Mouse (Mus musculus) stomach, embryonic 15.5 days (tissue): ENCODE measurements around the gene Nupl1. TPM values are rescaled to one million over a fixed set of nuclear protein-coding genes. Genes with fewer than 3 reads are reported as not detected.

Experiments
- ATAC-seq: fragments of 200-750 bp; cut with Nextera tagmentation; 2 replicates; pipeline ENCODE4 v1.8.0; 2017; ENCODE audit warnings: low read depth, moderate number of reproducible peaks, moderate TSS enrichment; ENCODE audit not compliant: insufficient read depth, low FRiP score
- H3K27ac ChIP-seq: fragments of 300-500 bp; sonication (generic); 2 replicates; pipeline ENCODE4 v1.5.1; 2015; ENCODE audit warnings: mild to moderate bottlenecking, inconsistent platforms
- H3K27me3 ChIP-seq: fragments of 300-500 bp; sonication (generic); replicated peaks from 2 replicates; pipeline ENCODE4 v1.6.1; 2015; ENCODE audit warnings: inconsistent platforms
- H3K36me3 ChIP-seq: fragments of 300-500 bp; sonication (generic); 2 replicates; pipeline ENCODE4 v1.6.1; 2015; ENCODE audit warnings: inconsistent platforms
- H3K4me1 ChIP-seq: fragments of 300-500 bp; sonication (generic); 2 replicates; pipeline ENCODE4 v1.6.1; 2015; ENCODE audit warnings: inconsistent platforms
- H3K4me2 ChIP-seq: fragments of 300-500 bp; sonication (generic); 2 replicates; pipeline ENCODE4 v1.6.1; 2015; ENCODE audit warnings: mild to moderate bottlenecking, inconsistent platforms
- H3K4me3 ChIP-seq: fragments of 300-500 bp; sonication (generic); replicated peaks from 2 replicates; pipeline ENCODE4 v1.5.1; 2015; ENCODE audit warnings: inconsistent platforms
- H3K9ac ChIP-seq: fragments of 300-500 bp; sonication (generic); 2 replicates; pipeline ENCODE4 v1.6.1; 2015; ENCODE audit warnings: inconsistent platforms
- H3K9me3 ChIP-seq: fragments of 300-500 bp; sonication (generic); 2 replicates; pipeline ENCODE4 v1.6.1; 2016; ENCODE audit warnings: inconsistent platforms
- WGBS: fragments of 180-500 bp; shearing (Covaris S2); methylation state at CpG from one replicate; pipeline ENCODE4 v1.1.7; 2015; 5-methylcytosine and 5-hydroxymethylcytosine counted together
- polyA plus RNA-seq: library from polyadenylated mRNA; unstranded; fragments of >200 nt; fragmentation: Nextera tagmentation; extraction: Ambion mirVana; gene quantifications from 2 replicates; pipeline ENCODE4 v1.2.1, GENCODE M21; 2015

Gene Nupl1
- 0.06 and 0.17 TPM in 2 replicates for polyA plus RNA-seq

DNA sequence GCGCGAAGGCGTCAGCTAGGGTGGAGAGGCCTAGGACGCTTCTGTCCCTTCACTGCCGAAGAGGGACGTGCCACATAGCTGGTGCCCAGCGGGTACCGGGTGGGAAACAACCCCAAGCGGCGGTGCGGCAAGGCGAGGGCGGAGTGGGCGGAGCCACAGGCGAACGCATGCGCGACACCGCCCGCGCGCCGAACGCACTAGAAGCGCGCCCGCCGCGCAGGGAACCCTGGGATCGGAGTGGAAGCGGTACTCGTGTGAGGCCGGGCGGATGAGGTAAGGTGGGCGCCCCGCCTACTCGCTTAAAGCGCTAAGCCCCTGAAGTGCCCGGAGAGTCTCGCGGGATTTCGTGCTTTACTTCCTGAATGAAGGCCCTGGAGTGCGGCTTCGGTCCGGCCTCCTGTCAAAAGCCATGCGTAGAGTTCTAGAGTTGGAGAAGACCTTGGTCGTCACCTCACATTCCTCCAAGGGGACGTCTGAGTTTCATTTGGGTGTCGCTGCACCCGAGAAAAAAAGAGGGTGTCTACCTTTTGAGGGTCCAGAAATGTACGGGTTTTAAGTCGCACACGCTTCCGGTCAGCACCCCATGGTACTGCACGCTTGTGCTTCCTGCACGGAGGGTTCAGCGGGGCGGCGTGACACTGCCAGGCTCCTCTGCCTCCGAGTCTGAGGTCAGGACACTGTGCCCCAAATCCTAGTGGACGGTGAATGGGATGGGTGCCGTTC lies at the start of gene Nupl1, which contains the start of gene Gm49336:
Nupl1 (minus strand) TSS at position 151 of the 723 bp plus-strand sequence.
Gm49336 (minus strand) TSS at position 227 of the 723 bp plus-strand sequence.
- Histone ChIP-seq H3K4me1 (peaks cover 11% of the 10 kb centered on the region), H3K9me3 (no peaks in the 10 kb centered on the region), H3K27me3 (no peaks in the 10 kb centered on the region), H3K36me3 (no peaks in the 10 kb centered on the region), H3K9ac (peak within 1 kb of the TSS; percentile 97), H3K27ac (peak within 1 kb of the TSS; percentile 92), H3K4me3 (peak within 1 kb of the TSS; percentile 90), H3K4me2 (peak within 1 kb of the TSS; percentile 79)
- under 1% methylated on average over 62 of the region's 62 CpGs for WGBS
- peak; percentile 100 for ATAC-seq

DNA sequence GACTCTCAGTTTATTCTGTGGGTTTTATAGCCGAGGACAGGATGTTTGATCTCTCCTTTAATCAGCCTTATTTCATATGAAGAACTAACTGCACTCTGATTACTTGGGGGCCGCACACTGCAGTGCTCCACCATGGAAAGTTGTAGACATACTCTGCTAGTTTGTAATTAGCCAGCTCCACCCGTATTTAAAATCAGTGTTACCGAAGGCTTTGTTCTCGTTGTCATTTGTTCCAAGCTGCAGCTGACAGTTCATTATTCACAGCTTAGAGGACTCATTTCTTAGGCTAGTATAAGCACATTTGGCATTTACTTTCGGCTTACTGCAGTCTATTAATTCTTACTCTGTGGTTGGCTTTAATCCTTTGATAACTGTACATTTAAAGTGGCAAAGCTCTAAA lies 49.8 kb upstream of the Nupl1 start:
- Histone ChIP-seq H3K4me3 (no peak overlapping the region), H3K27me3 (no peaks in the 10 kb centered on the region), H3K4me2 (no peak overlapping the region), H3K9me3 (no peaks in the 10 kb centered on the region), H3K27ac (no peak overlapping the region), H3K9ac (no peak overlapping the region), H3K36me3 (peaks cover 14% of the 10 kb centered on the region; the same call in 1 of the 2 replicates), H3K4me1 (no peaks in the 10 kb centered on the region)
- ATAC-seq, result no peak
- WGBS, result 59% methylated on average over 6 of the region's 6 CpGs

DNA sequence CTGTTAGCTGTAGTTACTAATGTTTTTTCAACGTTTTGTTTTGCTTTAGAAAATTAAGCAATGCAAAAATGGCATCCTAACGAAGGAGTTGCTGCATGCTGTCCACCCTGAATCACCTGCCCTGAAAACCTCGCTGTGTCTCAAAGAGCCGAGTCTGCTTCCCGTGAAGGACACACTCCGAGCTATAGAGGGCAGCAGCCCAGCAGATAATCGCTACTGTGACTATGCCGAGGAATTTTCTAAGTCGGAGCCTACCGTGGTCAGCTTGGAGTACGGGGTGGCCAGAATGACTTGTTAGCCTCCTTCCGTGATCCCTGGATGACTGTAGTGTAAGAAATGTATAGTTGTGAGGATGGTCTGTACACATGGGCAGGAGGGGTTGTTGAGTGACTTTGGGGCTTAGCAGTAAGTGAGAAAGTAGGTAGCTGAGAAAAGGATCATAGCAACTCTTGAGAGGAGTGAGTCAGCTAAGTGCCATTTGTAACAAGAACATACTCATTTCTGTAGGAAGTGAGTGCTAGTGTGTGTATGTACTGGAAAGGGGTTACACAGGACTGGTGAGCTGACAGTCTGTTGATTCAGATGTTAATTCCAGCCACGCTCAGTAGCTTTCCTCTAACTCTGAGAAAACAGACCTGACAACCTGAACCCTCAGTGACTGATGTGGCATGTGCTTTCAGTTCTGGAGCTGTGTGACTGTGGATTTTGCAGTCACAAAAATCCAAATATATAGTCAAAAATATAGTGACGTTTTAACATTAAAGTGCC lies 49.2 kb upstream of the Nupl1 start:
- H3K36me3 ChIP-seq, result peaks cover 14% of the 10 kb centered on the region; the same call in 1 of the 2 replicates
- H3K9me3 ChIP-seq, result no peaks in the 10 kb centered on the region
- WGBS, result 71% methylated on average over 14 of the region's 14 CpGs
- no peak overlapping the region for H3K4me3 ChIP-seq
- no peak overlapping the region for H3K4me2 ChIP-seq
- H3K9ac ChIP-seq, result no peak overlapping the region
- no peak for ATAC-seq
- no peaks in the 10 kb centered on the region for H3K4me1 ChIP-seq
- no peaks in the 10 kb centered on the region for H3K27me3 ChIP-seq
- no peak overlapping the region for H3K27ac ChIP-seq

DNA sequence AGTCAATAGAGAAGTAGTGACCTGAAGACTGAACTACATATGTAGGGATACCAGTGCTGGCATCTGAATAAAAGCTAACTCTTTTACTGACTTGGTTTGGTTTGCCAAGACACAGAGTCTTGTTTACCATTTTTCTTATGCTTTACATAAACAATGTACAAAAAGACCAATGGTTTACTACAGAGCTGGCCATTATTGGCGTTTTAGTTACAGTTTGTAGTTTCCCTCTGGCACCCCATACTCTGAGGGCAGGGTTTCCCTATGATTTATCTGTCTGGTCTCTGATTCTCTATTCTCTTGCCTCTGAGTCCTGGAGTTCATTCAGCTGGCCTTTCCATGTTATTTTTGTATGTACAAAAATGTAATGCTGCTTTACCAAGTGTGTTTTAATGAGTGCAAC lies 44.3 kb upstream of the Nupl1 start:
- Histone ChIP-seq H3K4me3 (no peak overlapping the region), H3K36me3 (peaks cover 20% of the 10 kb centered on the region; the same call in 1 of the 2 replicates), H3K9me3 (no peaks in the 10 kb centered on the region), H3K4me1 (no peaks in the 10 kb centered on the region), H3K4me2 (no peak overlapping the region), H3K27ac (no peak overlapping the region), H3K27me3 (no peaks in the 10 kb centered on the region), H3K9ac (no peak overlapping the region)
- WGBS, result 44% methylated on average over 1 of the region's 1 CpGs
- ATAC-seq, result no peak

DNA sequence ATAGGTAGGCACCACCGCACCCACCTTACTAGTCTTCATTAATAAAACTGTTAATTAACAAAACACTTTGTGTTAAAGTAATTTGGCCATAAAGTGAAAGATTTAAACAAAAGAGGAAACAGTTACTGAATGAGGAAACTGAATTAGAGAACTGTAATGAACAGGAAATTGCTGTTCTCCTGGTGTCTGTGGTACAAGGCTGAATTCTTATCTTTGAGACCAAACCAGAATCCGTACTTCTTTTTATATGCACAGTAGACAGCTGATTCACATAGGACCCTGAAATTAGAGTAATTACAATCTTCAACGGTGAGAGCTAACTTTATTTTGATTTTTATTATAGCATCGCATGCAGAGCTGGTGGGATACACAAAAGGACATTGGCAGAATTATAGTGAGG lies 39.1 kb upstream of the Nupl1 start:
- no peak overlapping the region for H3K4me3 ChIP-seq
- ATAC-seq, result no peak
- H3K36me3 ChIP-seq, result peaks cover 26% of the 10 kb centered on the region; the same call in 1 of the 2 replicates
- WGBS, result 84% methylated on average over 4 of the region's 4 CpGs
- H3K27me3 ChIP-seq, result no peaks in the 10 kb centered on the region
- H3K27ac ChIP-seq, result no peak overlapping the region
- no peaks in the 10 kb centered on the region for H3K4me1 ChIP-seq
- H3K4me2 ChIP-seq, result no peak overlapping the region
- no peak overlapping the region for H3K9ac ChIP-seq
- no peaks in the 10 kb centered on the region for H3K9me3 ChIP-seq

DNA sequence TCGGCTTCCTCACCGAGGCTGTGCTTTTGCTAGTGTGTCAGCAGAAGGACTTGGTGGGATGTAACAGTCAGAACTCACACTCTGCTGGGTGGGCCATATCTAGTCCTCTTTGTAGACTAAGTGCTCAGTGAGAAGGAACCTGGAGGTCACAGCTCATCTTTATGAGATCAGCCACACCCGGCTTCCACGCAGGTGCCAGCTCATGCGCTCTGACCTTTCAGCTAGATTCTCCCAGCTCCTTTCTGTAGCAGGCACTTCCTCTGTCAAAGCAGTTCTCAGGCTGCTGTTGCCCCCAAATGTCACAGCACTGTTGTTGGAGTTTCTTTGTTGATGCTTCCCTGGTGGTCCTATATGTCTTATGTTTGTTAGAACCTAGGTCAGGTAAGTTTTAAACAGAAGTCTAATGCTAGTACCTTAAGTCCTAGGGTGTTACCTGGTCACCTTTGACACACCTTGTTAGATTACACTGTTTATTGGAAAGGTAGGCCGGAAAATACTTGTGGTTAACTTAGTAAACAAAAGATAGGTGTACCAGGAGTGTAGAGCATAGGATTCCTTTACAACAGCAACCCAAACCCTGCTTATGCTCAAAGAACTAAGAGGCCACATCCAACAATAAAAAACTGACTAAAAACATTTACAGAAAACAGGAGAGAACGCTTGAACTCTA lies 35.1 kb upstream of the Nupl1 start:
- no peak overlapping the region for H3K4me2 ChIP-seq
- no peak for ATAC-seq
- no peak overlapping the region for H3K4me3 ChIP-seq
- WGBS, result 76% methylated on average over 7 of the region's 7 CpGs
- no peak overlapping the region for H3K9ac ChIP-seq
- H3K9me3 ChIP-seq, result no peaks in the 10 kb centered on the region
- no peaks in the 10 kb centered on the region for H3K27me3 ChIP-seq
- no peak overlapping the region for H3K27ac ChIP-seq
- no peaks in the 10 kb centered on the region for H3K4me1 ChIP-seq
- peaks cover 23% of the 10 kb centered on the region; the same call in 1 of the 2 replicates for H3K36me3 ChIP-seq

DNA sequence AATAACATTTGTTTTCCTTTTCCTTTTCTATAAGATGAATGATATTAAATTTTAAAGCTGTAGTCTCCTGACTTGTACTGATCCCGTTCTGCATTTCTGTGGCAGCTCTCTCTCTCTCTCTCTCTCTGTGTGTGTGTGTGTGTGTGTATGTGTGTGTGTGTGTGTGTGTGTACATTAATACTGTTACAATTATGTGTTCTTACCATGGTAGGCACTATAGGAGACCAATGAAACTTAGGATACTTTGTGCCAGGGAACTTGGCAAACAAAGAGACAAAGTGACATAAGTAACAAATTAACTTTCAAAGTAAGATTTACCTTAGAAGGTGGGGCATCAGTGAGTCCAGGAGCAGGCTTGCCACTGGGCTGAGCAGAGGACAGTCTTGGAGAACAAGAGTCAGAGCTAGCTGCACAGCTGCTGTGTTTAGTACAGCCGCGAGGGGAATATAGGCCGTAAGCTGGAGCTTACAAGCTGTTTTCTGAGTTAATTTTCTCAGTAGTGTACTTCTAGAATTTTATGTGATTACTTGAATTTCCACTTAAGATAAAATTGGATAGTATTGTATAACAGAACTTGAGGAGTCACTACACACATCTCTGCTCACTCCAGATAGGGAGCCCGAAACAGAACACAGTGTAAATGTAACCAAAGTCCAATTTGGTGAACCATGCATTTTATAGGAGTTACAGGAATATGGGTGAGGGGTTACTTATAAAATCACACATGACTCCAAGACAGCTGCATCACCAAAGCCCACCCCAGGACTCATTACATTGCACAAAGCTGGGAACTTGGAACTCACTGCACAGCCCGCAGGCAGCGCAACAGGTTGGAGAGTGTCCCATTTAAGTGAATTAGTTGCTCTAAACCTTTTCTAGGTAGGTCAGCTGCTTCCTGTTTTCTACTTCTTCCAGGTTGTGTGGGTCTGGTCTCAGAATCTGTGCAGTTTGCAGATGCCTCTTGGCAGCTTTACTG lies 24.4 kb upstream of the Nupl1 start:
- Histone ChIP-seq H3K4me1 (no peaks in the 10 kb centered on the region), H3K4me3 (no peak overlapping the region), H3K9me3 (no peaks in the 10 kb centered on the region), H3K36me3 (no peaks in the 10 kb centered on the region), H3K27ac (peak overlapping the region; percentile 17; the same call in 1 of the 2 replicates), H3K27me3 (no peaks in the 10 kb centered on the region), H3K9ac (no peak overlapping the region), H3K4me2 (no peak overlapping the region)
- WGBS, result 75% methylated on average over 7 of the region's 7 CpGs
- ATAC-seq, result peak; percentile 86

DNA sequence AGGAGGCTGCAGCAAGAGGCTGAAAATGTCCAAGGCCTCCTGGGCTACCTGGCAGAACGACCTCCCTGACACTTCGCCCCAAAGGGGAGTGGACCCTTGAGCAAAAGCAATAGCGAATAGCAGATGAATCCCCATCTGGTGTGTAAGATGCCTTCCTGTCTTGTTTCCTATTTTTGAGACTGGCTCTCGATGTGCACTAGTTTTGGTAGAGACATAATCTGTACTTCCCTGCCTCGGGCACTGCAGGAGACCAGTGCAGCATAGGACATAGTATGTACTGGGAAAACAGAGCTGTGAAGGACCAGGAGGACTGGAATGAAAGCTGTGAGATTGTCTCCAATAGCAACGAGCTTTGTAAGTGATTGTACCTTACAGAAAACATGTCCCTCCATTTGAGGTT lies 22.1 kb upstream of the Nupl1 start:
- Histone ChIP-seq H3K4me1 (no peaks in the 10 kb centered on the region), H3K9me3 (no peaks in the 10 kb centered on the region), H3K27me3 (no peaks in the 10 kb centered on the region), H3K4me3 (no peak overlapping the region), H3K9ac (no peak overlapping the region), H3K27ac (no peak overlapping the region), H3K4me2 (no peak overlapping the region), H3K36me3 (no peaks in the 10 kb centered on the region)
- no peak for ATAC-seq
- WGBS, result 77% methylated on average over 6 of the region's 6 CpGs

DNA sequence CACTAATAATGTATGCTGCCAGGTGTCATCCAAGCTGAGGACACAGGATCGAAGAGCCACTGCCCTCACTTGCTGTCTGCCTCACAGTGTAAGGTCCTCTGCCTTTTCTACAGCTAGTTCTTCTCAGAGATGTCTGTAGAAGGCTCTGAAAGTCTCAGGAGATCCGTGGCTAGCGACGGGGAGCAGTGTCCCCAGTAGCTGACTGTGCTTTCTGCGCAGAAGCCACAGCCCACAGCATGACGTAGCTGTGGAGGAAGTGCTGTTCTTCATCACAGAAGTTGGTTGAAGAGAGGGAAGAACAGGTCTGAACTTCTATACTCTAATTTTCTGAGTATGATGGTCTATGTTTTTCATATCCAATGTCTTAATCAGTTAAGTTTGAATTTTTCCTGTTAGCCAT lies 18.1 kb upstream of the Nupl1 start:
- no peak overlapping the region for H3K4me3 ChIP-seq
- no peak for ATAC-seq
- WGBS, result 86% methylated on average over 6 of the region's 6 CpGs
- H3K9ac ChIP-seq, result no peak overlapping the region
- no peak overlapping the region for H3K4me2 ChIP-seq
- H3K4me1 ChIP-seq, result peaks cover 4% of the 10 kb centered on the region; the same call in 1 of the 2 replicates
- H3K27me3 ChIP-seq, result no peaks in the 10 kb centered on the region
- no peak overlapping the region for H3K27ac ChIP-seq
- H3K9me3 ChIP-seq, result no peaks in the 10 kb centered on the region
- no peaks in the 10 kb centered on the region for H3K36me3 ChIP-seq

DNA sequence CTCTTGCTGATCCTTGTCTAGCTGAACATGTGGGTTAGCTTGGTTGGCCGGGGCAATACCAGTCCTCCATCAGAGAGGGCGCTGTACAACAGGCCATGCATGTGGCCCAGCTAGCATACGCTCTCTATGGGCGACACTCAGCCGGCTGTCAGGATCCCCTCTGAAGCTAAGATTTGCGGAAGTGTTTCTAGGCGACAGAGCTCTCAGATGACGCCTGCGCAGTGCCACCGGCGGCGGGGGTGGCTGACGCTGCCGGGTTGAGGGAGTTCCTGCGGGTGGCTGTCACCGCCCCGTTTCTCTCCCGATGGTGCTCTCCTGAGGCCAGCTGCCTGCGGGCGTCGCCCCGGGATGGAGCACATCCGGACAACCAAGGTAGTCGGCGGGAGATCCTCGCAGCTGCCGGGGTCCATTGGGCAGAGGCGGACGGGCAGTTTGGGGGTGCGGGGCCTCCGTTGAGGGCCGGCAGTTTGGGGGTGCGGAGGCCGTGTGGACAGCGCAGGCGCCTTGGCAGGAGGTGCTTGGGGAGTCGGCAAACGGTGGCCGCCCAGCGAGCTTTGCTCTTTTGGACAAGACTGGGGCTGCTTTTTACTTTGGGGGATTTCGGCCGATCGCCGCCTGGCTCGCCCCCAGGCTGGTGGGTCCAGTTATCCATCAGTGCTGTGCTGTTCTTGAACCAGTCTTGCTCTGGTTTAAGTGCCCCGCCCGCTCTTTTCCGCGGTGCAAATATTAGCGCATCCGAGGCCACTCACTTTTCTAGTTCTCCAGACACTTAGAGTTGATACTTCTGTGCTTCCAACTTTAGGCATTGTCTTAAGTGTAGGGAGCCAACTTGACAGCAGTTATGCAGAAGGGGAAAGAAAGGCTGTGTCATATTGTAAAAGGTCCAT lies 14.0 kb upstream of the Nupl1 start, which contains the start of gene Mtmr6:
Mtmr6 (plus strand) TSS at position 239 of the 887 bp plus-strand sequence.
- peaks cover 4% of the 10 kb centered on the region; the same call in 1 of the 2 replicates for H3K4me1 ChIP-seq
- H3K4me2 ChIP-seq, result peak within 1 kb of the TSS; percentile 64
- peak within 1 kb of the TSS; percentile 83 for H3K27ac ChIP-seq
- H3K9me3 ChIP-seq, result no peaks in the 10 kb centered on the region
- H3K36me3 ChIP-seq, result no peaks in the 10 kb centered on the region
- H3K4me3 ChIP-seq, result peak within 1 kb of the TSS; percentile 83
- WGBS, result under 1% methylated on average over 51 of the region's 51 CpGs
- no peaks in the 10 kb centered on the region for H3K27me3 ChIP-seq
- peak; percentile 99 for ATAC-seq
- peak within 1 kb of the TSS; percentile 71 for H3K9ac ChIP-seq
